Mouse (Mus musculus) cerebellum, adult 2 months (tissue): ENCODE data around the gene Olfr1298. TPM values are rescaled to one million over a fixed set of nuclear protein-coding genes. Genes with fewer than 3 reads are reported as not detected.

ENCODE experiments used
- DNase-seq, 2 experiments: peaks; one replicate each; pipeline ENCODE4 v3.0.0; 2021
- H3K27ac ChIP-seq: fragments of 200-500 bp; 2 replicates; pipeline ENCODE4 v1.5.1; 2012; ENCODE audit warnings: low read length, control low read depth, inconsistent platforms; ENCODE audit not compliant: insufficient read depth
- H3K27me3 ChIP-seq: fragments of 200-500 bp; 2 replicates; pipeline ENCODE4 v1.6.1; 2012; ENCODE audit warnings: inconsistent platforms, mild to moderate bottlenecking, low read length, moderate library complexity; ENCODE audit not compliant: control insufficient read depth, insufficient read depth
- H3K4me1 ChIP-seq: fragments of 200-500 bp; 2 replicates; pipeline ENCODE4 v1.6.1; 2011; ENCODE audit warnings: low read length; ENCODE audit not compliant: control insufficient read depth, insufficient read depth
- H3K4me3 ChIP-seq: fragments of 200-500 bp; replicated peaks from 2 replicates; pipeline ENCODE3; 2011; ENCODE audit warnings: mild to moderate bottlenecking, low read depth, low read length, control low read depth; ENCODE audit not compliant: insufficient read depth
- CTCF ChIP-seq: fragments of 200-500 bp; IDR thresholded peaks from 2 replicates; pipeline ENCODE4 v1.5.1; 2011; ENCODE audit warnings: low read depth, mild to moderate bottlenecking, control low read depth, low read length, moderate library complexity, borderline replicate concordance; ENCODE audit not compliant: insufficient read depth
- POLR2A ChIP-seq: fragments of 200-500 bp; IDR thresholded peaks from 2 replicates; pipeline ENCODE4 v1.6.1; 2011; ENCODE audit warnings: low read length, control low read depth, borderline replicate concordance; ENCODE audit not compliant: insufficient read depth
- WGBS: fragments of 180-500 bp; shearing (Covaris S2); methylation state at CpG from one replicate; pipeline ENCODE4 v1.1.7; 2018; 5-methylcytosine and 5-hydroxymethylcytosine counted together
- polyA plus RNA-seq: library from polyadenylated mRNA; depleted of rRNA; stranded (reverse); fragments of >200 nt; gene quantifications from 2 replicates; pipeline ENCODE4 v1.2.3, GENCODE M21; 2012; rRNA removed

The Olfr1298 gene
- not detected in 2 replicates for polyA plus RNA-seq

DNA sequence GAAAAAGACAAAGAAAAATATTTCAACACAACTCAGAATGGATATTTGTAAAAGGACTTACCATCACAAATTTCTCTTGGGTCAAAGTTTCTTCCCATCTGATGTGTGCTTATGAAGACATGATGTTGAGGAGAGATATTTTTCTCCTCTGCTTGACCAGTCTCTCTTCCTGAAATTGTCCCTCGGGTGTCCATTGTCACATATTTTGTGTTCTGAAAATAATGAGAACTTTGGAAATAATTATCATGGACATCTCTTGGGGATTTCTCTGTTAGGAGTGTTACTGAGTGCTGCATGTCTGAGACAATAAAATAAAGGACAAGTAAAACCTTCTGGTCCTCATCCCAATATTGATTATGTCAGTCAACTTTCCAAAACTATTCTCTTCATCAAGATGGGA, at the start of gene Olfr1298:
TSS of gene Olfr1298 (minus strand) at position 101 of the 400 bp plus-strand sequence.
- WGBS, result 88% methylated on average over 1 of the region's 1 CpGs

DNA sequence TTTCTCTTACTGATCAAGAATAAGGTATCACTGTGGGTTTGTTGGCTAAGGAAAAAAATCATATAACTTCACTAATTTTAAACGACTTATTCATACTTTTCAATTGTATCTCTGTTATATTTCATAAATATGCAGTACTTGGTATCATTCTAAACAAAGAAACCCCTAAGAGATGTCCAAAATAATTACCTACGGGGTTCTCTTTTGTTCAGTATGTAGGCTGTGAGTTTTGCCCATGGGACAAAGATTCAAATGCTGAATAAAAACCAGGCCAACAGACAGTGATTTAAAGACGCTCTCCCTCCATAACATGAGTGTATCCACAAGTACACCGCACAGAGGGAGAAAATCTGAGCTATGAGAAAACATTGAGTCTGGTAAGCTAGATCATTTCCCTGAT, 12.1 kb upstream of the Olfr1298 start, which contains the start of gene Olfr1299:
TSS of gene Olfr1299 (plus strand) at position 301 of the 400 bp plus-strand sequence.
- no peak for DNase-seq
- Histone ChIP-seq H3K27me3 (no peaks in the 10 kb centered on the region), H3K27ac (no peak within 1 kb of the TSS), H3K4me1 (no peaks in the 10 kb centered on the region), H3K4me3 (no peak within 1 kb of the TSS)
- TF ChIP-seq CTCF, result no peak
- TF ChIP-seq POLR2A, result no peak
- 78% methylated on average over 4 of the region's 4 CpGs for WGBS

More for the DNA sequence above, at the start of gene Olfr1298:
- TF ChIP-seq CTCF (no peak), POLR2A (no peak)
- no peak within 1 kb of the TSS for H3K4me3 ChIP-seq
- H3K27me3 ChIP-seq, result no peaks in the 10 kb centered on the region
- no peak within 1 kb of the TSS for H3K27ac ChIP-seq
- H3K4me1 ChIP-seq, result no peaks in the 10 kb centered on the region
- no peak for DNase-seq

DNA sequence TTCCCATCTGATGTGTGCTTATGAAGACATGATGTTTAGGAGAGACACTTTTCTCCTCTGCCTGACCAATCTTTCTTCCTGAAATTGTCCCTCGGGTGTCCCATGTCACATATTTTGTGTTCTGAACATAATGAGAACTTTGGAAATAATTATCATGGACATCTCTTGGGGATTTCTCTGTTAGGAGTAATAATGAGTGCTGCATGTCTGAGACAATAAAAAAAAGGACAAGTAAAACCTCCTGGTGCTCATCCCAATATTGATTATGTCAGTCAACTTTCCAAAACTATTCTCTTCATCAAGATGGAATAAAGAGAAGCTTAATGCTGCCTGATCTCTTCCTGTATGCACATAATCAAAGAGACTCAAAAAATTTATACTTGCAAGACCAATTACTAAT, 22.6 kb downstream of the Olfr1298 start, which contains the start of gene Olfr1297:
TSS of gene Olfr1297 (minus strand) at position 101 of the 400 bp plus-strand sequence.
- Histone ChIP-seq H3K4me3 (no peak within 1 kb of the TSS), H3K4me1 (no peaks in the 10 kb centered on the region), H3K27ac (no peak within 1 kb of the TSS), H3K27me3 (no peaks in the 10 kb centered on the region)
- DNase-seq, result no peak
- TF ChIP-seq CTCF (no peak), POLR2A (no peak)
- WGBS, result 58% methylated on average over 1 of the region's 1 CpGs

Other genes starting within 250 kb of the Olfr1298 start
- gene Olfr1286, start 226.1 kb downstream of the Olfr1298 start, polyA plus RNA-seq, result not detected in 2 replicates
- not detected in 2 replicates for gene Olfr1287, start 200.1 kb downstream of the Olfr1298 start, polyA plus RNA-seq
- not detected in 2 replicates for gene Olfr1288, start 175.1 kb downstream of the Olfr1298 start, polyA plus RNA-seq
- not detected in 2 replicates for gene Olfr1289, start 168.4 kb downstream of the Olfr1298 start, polyA plus RNA-seq
- gene Olfr1290, start 155.4 kb downstream of the Olfr1298 start, polyA plus RNA-seq, result not detected in 2 replicates
- not detected in 2 replicates for gene Olfr1291-ps1, start 152.0 kb downstream of the Olfr1298 start, polyA plus RNA-seq
- not detected in 2 replicates for gene Olfr1293-ps, start 124.0 kb downstream of the Olfr1298 start, polyA plus RNA-seq
- not detected in 2 replicates for gene Olfr1294, start 108.9 kb downstream of the Olfr1298 start, polyA plus RNA-seq
- not detected in 2 replicates for gene Olfr1295, start 79.5 kb downstream of the Olfr1298 start, polyA plus RNA-seq
- gene Olfr1297, start 22.7 kb downstream of the Olfr1298 start, polyA plus RNA-seq, result not detected in 2 replicates
- gene Olfr1299, start 12.2 kb upstream of the Olfr1298 start, polyA plus RNA-seq, result not detected in 2 replicates
- gene Olfr1301, start 101.8 kb upstream of the Olfr1298 start, polyA plus RNA-seq, result not detected in 2 replicates
- gene Olfr1302, start 128.2 kb upstream of the Olfr1298 start, polyA plus RNA-seq, result not detected in 2 replicates
- gene Olfr1303, start 171.1 kb upstream of the Olfr1298 start, polyA plus RNA-seq, result not detected in 2 replicates
- not detected in 2 replicates for gene Olfr1305, start 227.9 kb upstream of the Olfr1298 start, polyA plus RNA-seq